Mouse (Mus musculus) liver, adult 2 months (tissue): ENCODE measurements around the gene Dyrk2. TPM values are rescaled to one million over a fixed set of nuclear protein-coding genes. Genes with fewer than 3 reads are reported as not detected.

Experiments used
- DNase-seq: peaks from one replicate; pipeline ENCODE4 v3.0.0-alpha.2; 2011; ENCODE audit warnings: low read depth, low spot score; ENCODE audit errors: extremely low read depth
- H3K27ac ChIP-seq: fragments of 200-500 bp; replicated peaks from 2 replicates; pipeline ENCODE4 v1.5.1; 2012; ENCODE audit warnings: low read depth, mild to moderate bottlenecking, control low read depth, inconsistent platforms, low read length; ENCODE audit not compliant: insufficient read depth
- H3K27me3 ChIP-seq: fragments of 200-500 bp; 2 replicates; pipeline ENCODE4 v1.6.1; 2012; ENCODE audit warnings: mild to moderate bottlenecking, moderate library complexity, low read length, inconsistent platforms; ENCODE audit not compliant: control insufficient read depth, insufficient read depth
- H3K36me3 ChIP-seq: fragments of 200-500 bp; 2 replicates; pipeline ENCODE4 v1.6.1; 2012; ENCODE audit warnings: low read length, inconsistent platforms; ENCODE audit not compliant: control insufficient read depth, insufficient read depth
- H3K4me1 ChIP-seq: fragments of 200-500 bp; 2 replicates; pipeline ENCODE4 v1.6.1; 2011; ENCODE audit warnings: low read length; ENCODE audit not compliant: control insufficient read depth, insufficient read depth
- H3K4me3 ChIP-seq: fragments of 200-500 bp; 2 replicates; pipeline ENCODE4 v1.5.1; 2011; ENCODE audit warnings: low read depth, mild to moderate bottlenecking, control low read depth, low read length, moderate library complexity; ENCODE audit not compliant: insufficient read depth
- H3K79me2 ChIP-seq: fragments of 200-500 bp; 2 replicates; pipeline ENCODE4 v1.6.1; 2012; ENCODE audit warnings: inconsistent platforms, mild to moderate bottlenecking, low read length, moderate library complexity; ENCODE audit not compliant: control insufficient read depth, insufficient read depth
- H3K9ac ChIP-seq: fragments of 200-500 bp; 2 replicates; pipeline ENCODE4 v1.6.1; 2012; ENCODE audit warnings: low read depth, mild to moderate bottlenecking, control low read depth, inconsistent platforms, low read length
- CTCF ChIP-seq: fragments of 200-500 bp; IDR thresholded peaks from 2 replicates; pipeline ENCODE4 v1.5.1; 2011; ENCODE audit warnings: low read depth, low read length, control low read depth
- POLR2A ChIP-seq: fragments of 200-500 bp; IDR thresholded peaks from 2 replicates; pipeline ENCODE4 v1.6.1; 2011; ENCODE audit warnings: low read length, control low read depth; ENCODE audit not compliant: insufficient read depth; ENCODE audit errors: extremely low read depth
- WGBS: fragments of 180-500 bp; shearing (Covaris S2); methylation state at CpG from one replicate; pipeline ENCODE4 v1.1.7; 2018; 5-methylcytosine and 5-hydroxymethylcytosine counted together
- polyA plus RNA-seq: library from polyadenylated mRNA; depleted of rRNA; stranded (reverse); fragments of >200 nt; gene quantifications from 2 replicates; pipeline ENCODE4 v1.2.3, GENCODE M21; 2012
- total RNA-seq: library from RNA; depleted of rRNA; stranded (reverse); fragments of >200 nt; gene quantifications from 2 replicates; pipeline ENCODE4 v1.2.3, GENCODE M21; 2014

Dyrk2 gene
- total and polyA plus RNA-seq, 2 experiments: 12.1 to 19.3 TPM

DNA sequence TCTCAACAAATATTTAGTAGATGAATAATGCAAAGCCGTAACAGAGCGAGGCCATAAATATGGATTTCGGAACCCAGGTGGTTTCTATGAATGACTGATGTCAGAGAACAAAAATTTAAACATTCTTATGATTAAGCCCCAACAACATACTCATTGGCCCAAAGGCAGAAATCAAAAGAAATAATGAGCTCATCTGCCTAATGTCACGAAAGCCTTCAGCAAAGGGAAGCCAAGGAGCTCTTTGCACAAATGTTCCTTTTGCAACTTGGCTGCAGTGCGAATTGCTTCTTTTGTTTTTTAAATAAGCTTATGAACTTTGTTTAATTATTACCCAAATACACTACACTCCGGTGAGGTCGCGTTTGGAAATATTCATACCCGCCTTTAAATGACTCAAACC is 29.4 kb downstream of the Dyrk2 start:
- Histone ChIP-seq H3K36me3 (no peaks in the 10 kb centered on the region), H3K79me2 (no peaks in the 10 kb centered on the region), H3K27me3 (no peaks in the 10 kb centered on the region), H3K9ac (no peak overlapping the region), H3K27ac (no peak overlapping the region), H3K4me1 (no peaks in the 10 kb centered on the region), H3K4me3 (no peak overlapping the region)
- WGBS: 91% methylated on average over 9 of the region's 9 CpGs
- TF ChIP-seq CTCF (no peak), POLR2A (no peak)
- no peak for DNase-seq

DNA sequence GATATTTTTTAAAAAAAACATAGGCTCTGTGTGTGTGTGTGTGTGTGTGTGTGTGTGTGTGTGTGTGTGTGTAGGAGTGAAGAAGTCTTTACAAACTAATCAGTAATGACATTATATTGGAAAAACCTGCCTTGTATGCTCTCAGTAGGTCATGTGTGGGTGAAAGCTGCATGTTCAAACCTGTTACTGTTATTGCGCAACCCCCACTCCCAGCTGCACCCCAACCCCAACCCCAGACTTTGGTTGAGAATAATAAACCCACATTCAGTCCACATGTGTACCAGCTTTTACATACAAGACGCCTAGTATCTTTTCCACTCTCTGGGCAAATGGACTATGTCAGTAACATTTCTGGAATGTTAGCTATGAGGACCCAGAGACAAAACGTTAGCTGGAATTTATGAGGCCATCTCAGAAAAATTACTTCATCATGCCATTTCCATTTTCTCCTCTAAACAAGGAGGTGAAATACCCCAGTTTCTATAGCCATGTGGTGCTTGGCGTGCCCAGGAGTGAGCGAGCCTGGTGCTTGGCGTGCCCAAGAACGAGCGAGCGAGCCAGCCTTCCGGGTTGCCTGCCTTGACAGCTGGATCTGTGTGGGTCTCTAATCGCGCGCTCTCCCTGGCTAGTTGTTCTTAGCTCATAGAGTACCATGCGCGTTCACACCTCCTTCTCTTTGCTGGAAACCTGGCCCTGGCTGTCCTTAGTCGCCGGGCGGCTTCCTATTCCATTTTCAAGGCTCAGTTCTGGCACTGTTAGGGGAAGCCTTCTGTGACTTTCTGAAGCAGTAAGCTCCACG is 30.5 kb downstream of the Dyrk2 start:
- no peak for TF ChIP-seq CTCF
- no peak for TF ChIP-seq POLR2A
- Histone ChIP-seq H3K4me1 (no peaks in the 10 kb centered on the region), H3K36me3 (no peaks in the 10 kb centered on the region), H3K79me2 (no peaks in the 10 kb centered on the region), H3K4me3 (no peak overlapping the region), H3K9ac (no peak overlapping the region), H3K27me3 (no peaks in the 10 kb centered on the region), H3K27ac (no peak overlapping the region)
- no peak for DNase-seq
- 92% methylated on average over 19 of the region's 19 CpGs for WGBS

DNA sequence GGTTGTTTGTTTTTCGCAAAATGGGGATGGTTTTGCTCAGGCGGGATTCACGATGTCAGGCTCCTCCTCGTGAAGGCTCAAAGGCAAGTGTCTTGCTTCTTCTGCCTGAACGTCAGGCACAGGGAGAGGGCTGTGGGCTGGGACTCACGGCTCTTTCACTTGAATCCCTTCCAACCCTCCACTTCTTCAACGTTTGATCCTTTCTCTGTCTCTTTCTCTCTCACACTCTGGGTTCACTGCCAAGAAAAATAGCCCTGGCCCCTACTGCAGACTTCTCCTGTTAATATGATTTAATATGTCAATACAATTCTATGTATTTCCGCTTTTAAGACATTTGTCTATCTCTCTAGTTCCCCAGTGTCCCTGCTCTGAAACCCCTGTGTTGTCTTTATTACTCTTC is 32.4 kb downstream of the Dyrk2 start:
- 36% methylated on average over 8 of the region's 8 CpGs for WGBS
- Histone ChIP-seq H3K79me2 (no peaks in the 10 kb centered on the region), H3K27me3 (no peaks in the 10 kb centered on the region), H3K36me3 (no peaks in the 10 kb centered on the region), H3K4me1 (no peaks in the 10 kb centered on the region), H3K27ac (no peak overlapping the region), H3K4me3 (no peak overlapping the region), H3K9ac (no peak overlapping the region)
- no peak for TF ChIP-seq CTCF
- TF ChIP-seq POLR2A: no peak
- DNase-seq: no peak

DNA sequence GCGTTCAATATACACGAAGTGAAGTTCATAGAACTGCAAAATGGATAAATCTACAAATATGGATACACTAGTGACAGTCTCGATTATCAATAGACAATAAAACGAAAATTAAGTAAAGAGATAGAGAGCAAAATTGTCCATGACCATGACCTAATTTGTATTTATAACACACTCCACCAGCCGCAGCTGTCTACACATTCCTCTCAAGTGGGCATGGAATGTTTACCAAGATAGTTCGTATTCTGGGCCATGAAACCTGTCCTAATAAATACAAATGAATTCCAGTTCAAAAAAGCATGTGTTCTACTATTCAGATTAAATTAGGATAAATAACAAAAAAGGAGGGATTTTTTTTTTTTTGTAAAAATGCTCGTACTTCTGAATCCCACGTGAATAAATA is 38.8 kb downstream of the Dyrk2 start:
- TF ChIP-seq CTCF (no peak), POLR2A (no peak)
- Histone ChIP-seq H3K27ac (no peak overlapping the region), H3K79me2 (no peaks in the 10 kb centered on the region), H3K36me3 (no peaks in the 10 kb centered on the region), H3K4me1 (no peaks in the 10 kb centered on the region), H3K4me3 (no peak overlapping the region), H3K9ac (no peak overlapping the region), H3K27me3 (no peaks in the 10 kb centered on the region)
- WGBS: 87% methylated on average over 8 of the region's 8 CpGs
- DNase-seq: no peak

DNA sequence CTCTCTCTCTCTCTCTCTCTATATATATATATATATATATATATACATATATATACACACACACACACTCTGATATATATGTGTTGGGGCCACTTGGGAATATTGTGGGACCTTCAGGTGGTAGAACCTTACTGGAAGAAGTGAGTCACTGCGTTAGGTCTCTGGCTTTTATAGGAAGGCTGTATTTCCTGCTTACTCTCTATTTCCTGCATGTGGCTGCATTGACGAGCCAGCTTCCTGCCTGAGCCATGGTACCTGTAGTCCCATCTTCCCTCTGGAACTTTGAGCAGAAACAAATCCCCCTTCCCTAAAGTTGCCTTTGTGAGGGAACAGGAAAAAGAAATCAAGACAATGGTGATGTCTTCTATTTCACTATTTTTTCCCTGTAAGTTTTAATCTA is 40.4 kb downstream of the Dyrk2 start:
- Histone ChIP-seq H3K27ac (no peak overlapping the region), H3K79me2 (no peaks in the 10 kb centered on the region), H3K4me1 (no peaks in the 10 kb centered on the region), H3K27me3 (no peaks in the 10 kb centered on the region), H3K9ac (no peak overlapping the region), H3K36me3 (no peaks in the 10 kb centered on the region), H3K4me3 (no peak overlapping the region)
- no peak for TF ChIP-seq CTCF
- DNase-seq: no peak
- 80% methylated on average over 2 of the region's 2 CpGs for WGBS

DNA sequence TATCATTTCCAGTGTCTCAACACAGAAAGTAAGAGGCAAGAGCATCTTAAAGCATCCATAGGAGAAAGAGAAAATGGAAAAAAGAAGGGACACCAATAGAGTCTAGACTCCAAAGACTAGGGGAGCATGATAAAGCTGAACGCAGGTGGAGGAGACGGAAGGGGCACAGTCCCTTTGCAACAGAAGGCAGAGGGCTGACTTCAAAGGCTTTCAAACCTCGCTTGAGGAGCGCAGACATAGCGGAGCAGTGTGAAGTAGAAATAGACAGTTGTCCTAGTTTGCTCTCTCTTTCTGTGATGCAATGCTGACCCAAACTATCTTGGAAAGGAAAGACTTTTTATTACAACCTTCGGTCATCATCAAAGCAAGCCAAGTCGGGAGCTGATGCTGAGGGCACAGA is 42.9 kb downstream of the Dyrk2 start:
- H3K9ac ChIP-seq: no peak overlapping the region
- TF ChIP-seq POLR2A (no peak), CTCF (no peak)
- no peaks in the 10 kb centered on the region for H3K36me3 ChIP-seq
- no peak overlapping the region for H3K4me3 ChIP-seq
- no peaks in the 10 kb centered on the region for H3K4me1 ChIP-seq
- no peak for DNase-seq
- no peaks in the 10 kb centered on the region for H3K79me2 ChIP-seq
- 89% methylated on average over 7 of the region's 7 CpGs for WGBS
- H3K27ac ChIP-seq: no peak overlapping the region
- H3K27me3 ChIP-seq: no peaks in the 10 kb centered on the region
